Mouse (Mus musculus): ENCODE results near the gene Snapc4. TPM values are rescaled to one million over a fixed set of nuclear protein-coding genes. Genes with fewer than 3 reads are reported as not detected.

Gene Snapc4
- polyA plus RNA-seq, 1 experiment from 2014 or later, result 41.6 TPM

- no peak for ATAC-seq (replicated peaks; ENCODE audit: low FRiP score)
- 87% methylated on average over 4 of the region's 4 CpGs for WGBS
- H3K4me3 ChIP-seq (ENCODE audit: low read depth, low read length), result no peak overlapping the region
Observed at GRCm38 (mm10) chr2:26354401-26354800, 26.1 kb downstream of the Snapc4 start.

GRCm38 (mm10) chr2:26353066-26353980 lies 27.1 kb downstream of the Snapc4 start:
- DNase-seq (ENCODE audit: low spot score), result no peak
- no peak for ATAC-seq (replicated peaks; ENCODE audit: low FRiP score)
- no peak overlapping the region for H3K9ac ChIP-seq (ENCODE audit: low read depth, low read length)
- 83% methylated on average over 11 of the region's 11 CpGs for WGBS
- H3K36me3 ChIP-seq (ENCODE audit: control insufficient read depth, insufficient read depth, low read length), result peaks cover 4% of the 10 kb centered on the region; the same call in 1 of the 2 replicates
- peak overlapping the region; percentile 97 for H3K4me2 ChIP-seq
- H3K4me1 ChIP-seq (replicated peaks; ENCODE audit: control insufficient read depth, insufficient read depth, low read length), result peaks cover 16% of the 10 kb centered on the region
- H3K27me3 ChIP-seq (replicated peaks; ENCODE audit: control insufficient read depth, insufficient read depth, low read length), result no peaks in the 10 kb centered on the region
- no peaks in the 10 kb centered on the region for H3K9me3 ChIP-seq (ENCODE audit: control insufficient read depth, low read length)
- peak overlapping the region; percentile 82 for H3K4me3 ChIP-seq (ENCODE audit: low read depth, low read length)
- H3K27ac ChIP-seq (ENCODE audit: low read depth, low read length), result no peak overlapping the region

More at GRCm38 (mm10) chr2:26354401-26354800, 26.1 kb downstream of the Snapc4 start:
- Histone ChIP-seq H3K4me2 (no peak overlapping the region), H3K27me3 (replicated peaks; ENCODE audit: control insufficient read depth, insufficient read depth, low read length) (no peaks in the 10 kb centered on the region), H3K36me3 (ENCODE audit: control insufficient read depth, insufficient read depth, low read length) (peaks cover 4% of the 10 kb centered on the region; the same call in 1 of the 2 replicates), H3K4me1 (replicated peaks; ENCODE audit: control insufficient read depth, insufficient read depth, low read length) (peaks cover 14% of the 10 kb centered on the region), H3K9ac (ENCODE audit: low read depth, low read length) (no peak overlapping the region), H3K27ac (ENCODE audit: low read depth, low read length) (no peak overlapping the region), H3K9me3 (ENCODE audit: control insufficient read depth, low read length) (no peaks in the 10 kb centered on the region)
- DNase-seq (ENCODE audit: low spot score), result no peak

- Histone ChIP-seq H3K4me2 (peak overlapping the region; percentile 97), H3K27ac (ENCODE audit: low read depth, low read length) (no peak overlapping the region; the same call in 1 of the 2 replicates), H3K27me3 (replicated peaks; ENCODE audit: control insufficient read depth, insufficient read depth, low read length) (no peaks in the 10 kb centered on the region), H3K9me3 (ENCODE audit: control insufficient read depth, low read length) (no peaks in the 10 kb centered on the region), H3K4me3 (ENCODE audit: low read depth, low read length) (peak overlapping the region; percentile 82), H3K4me1 (replicated peaks; ENCODE audit: control insufficient read depth, insufficient read depth, low read length) (peaks cover 22% of the 10 kb centered on the region), H3K36me3 (ENCODE audit: control insufficient read depth, insufficient read depth, low read length) (peaks cover 4% of the 10 kb centered on the region; the same call in 1 of the 2 replicates), H3K9ac (ENCODE audit: low read depth, low read length) (peak overlapping the region; percentile 93)
- 5% methylated on average over 36 of the region's 36 CpGs for WGBS
- peak; percentile 42 for ATAC-seq (replicated peaks; ENCODE audit: low FRiP score)
- no peak for DNase-seq (ENCODE audit: low spot score)
Observed at GRCm38 (mm10) chr2:26352291-26352910, 28.1 kb downstream of the Snapc4 start.

GRCm38 (mm10) chr2:26351358-26352290 lies 28.8 kb downstream of the Snapc4 start, which contains the start of gene Dnlz:
Gene Dnlz, minus strand, starts transcription at chr2:26352110.
- Histone ChIP-seq H3K4me1 (replicated peaks; ENCODE audit: control insufficient read depth, insufficient read depth, low read length) (peaks cover 22% of the 10 kb centered on the region), H3K27ac (ENCODE audit: low read depth, low read length) (peak within 1 kb of the TSS; percentile 84), H3K9me3 (ENCODE audit: control insufficient read depth, low read length) (no peaks in the 10 kb centered on the region), H3K4me3 (ENCODE audit: low read depth, low read length) (peak within 1 kb of the TSS; percentile 82), H3K4me2 (peak within 1 kb of the TSS; percentile 97), H3K9ac (ENCODE audit: low read depth, low read length) (peak within 1 kb of the TSS; percentile 93), H3K36me3 (ENCODE audit: control insufficient read depth, insufficient read depth, low read length) (peaks cover 8% of the 10 kb centered on the region; the same call in 1 of the 2 replicates), H3K27me3 (replicated peaks; ENCODE audit: control insufficient read depth, insufficient read depth, low read length) (no peaks in the 10 kb centered on the region)
- WGBS, result 1% methylated on average over 62 of the region's 62 CpGs
- ATAC-seq (replicated peaks; ENCODE audit: low FRiP score) (peak; percentile 82), DNase-seq (ENCODE audit: low spot score) (peak; percentile 89)

- H3K27ac ChIP-seq (ENCODE audit: low read depth, low read length), result no peak overlapping the region
- H3K9ac ChIP-seq (ENCODE audit: low read depth, low read length), result no peak overlapping the region
- H3K4me1 ChIP-seq (replicated peaks; ENCODE audit: control insufficient read depth, insufficient read depth, low read length), result peaks cover 22% of the 10 kb centered on the region
- no peak overlapping the region for H3K4me3 ChIP-seq (ENCODE audit: low read depth, low read length)
- no peaks in the 10 kb centered on the region for H3K27me3 ChIP-seq (replicated peaks; ENCODE audit: control insufficient read depth, insufficient read depth, low read length)
- H3K36me3 ChIP-seq (ENCODE audit: control insufficient read depth, insufficient read depth, low read length), result peaks cover 8% of the 10 kb centered on the region; the same call in 1 of the 2 replicates
- DNase-seq (ENCODE audit: low spot score) (no peak), ATAC-seq (replicated peaks; ENCODE audit: low FRiP score) (no peak)
- 73% methylated on average over 6 of the region's 6 CpGs for WGBS
- no peak overlapping the region for H3K4me2 ChIP-seq
- H3K9me3 ChIP-seq (ENCODE audit: control insufficient read depth, low read length), result no peaks in the 10 kb centered on the region
Observed at GRCm38 (mm10) chr2:26348241-26348640, 32.2 kb downstream of the Snapc4 start.

- WGBS, result 58% methylated on average over 11 of the region's 11 CpGs
- H3K9ac ChIP-seq (ENCODE audit: low read depth, low read length), result no peak overlapping the region
- ATAC-seq (replicated peaks; ENCODE audit: low FRiP score), result no peak; the same call in 1 of the 2 replicates
- no peak overlapping the region for H3K4me2 ChIP-seq
- no peak for DNase-seq (ENCODE audit: low spot score)
- H3K27ac ChIP-seq (ENCODE audit: low read depth, low read length), result peak overlapping the region; percentile 68
- H3K4me1 ChIP-seq (replicated peaks; ENCODE audit: control insufficient read depth, insufficient read depth, low read length), result peaks cover 14% of the 10 kb centered on the region
- H3K27me3 ChIP-seq (replicated peaks; ENCODE audit: control insufficient read depth, insufficient read depth, low read length), result no peaks in the 10 kb centered on the region
- no peak overlapping the region for H3K4me3 ChIP-seq (ENCODE audit: low read depth, low read length)
- peaks cover 5% of the 10 kb centered on the region; the same call in 1 of the 2 replicates for H3K36me3 ChIP-seq (ENCODE audit: control insufficient read depth, insufficient read depth, low read length)
- no peaks in the 10 kb centered on the region for H3K9me3 ChIP-seq (ENCODE audit: control insufficient read depth, low read length)
Observed at GRCm38 (mm10) chr2:26342609-26343490, 37.6 kb downstream of the Snapc4 start.

GRCm38 (mm10) chr2:26342044-26342443 lies 38.4 kb downstream of the Snapc4 start:
- H3K27me3 ChIP-seq (replicated peaks; ENCODE audit: control insufficient read depth, insufficient read depth, low read length), result no peaks in the 10 kb centered on the region
- 76% methylated on average over 10 of the region's 10 CpGs for WGBS
- ATAC-seq (replicated peaks; ENCODE audit: low FRiP score), result 0 out of 2 replicates have a peak, but pooled peaks have one; percentile 2
- no peaks in the 10 kb centered on the region for H3K9me3 ChIP-seq (ENCODE audit: control insufficient read depth, low read length)
- no peak overlapping the region for H3K4me2 ChIP-seq
- no peak overlapping the region for H3K4me3 ChIP-seq (ENCODE audit: low read depth, low read length)
- peak overlapping the region; percentile 68; the same call in 1 of the 2 replicates for H3K27ac ChIP-seq (ENCODE audit: low read depth, low read length)
- no peak overlapping the region for H3K9ac ChIP-seq (ENCODE audit: low read depth, low read length)
- H3K4me1 ChIP-seq (replicated peaks; ENCODE audit: control insufficient read depth, insufficient read depth, low read length), result peaks cover 13% of the 10 kb centered on the region
- no peak for DNase-seq (ENCODE audit: low spot score)
- peaks cover 5% of the 10 kb centered on the region; the same call in 1 of the 2 replicates for H3K36me3 ChIP-seq (ENCODE audit: control insufficient read depth, insufficient read depth, low read length)
